Mouse (Mus musculus): ENCODE data around the gene Armc12.

GRCm38 (mm10) chr17:28581056-28581455, 50.5 kb downstream of the Armc12 start:
- no peak for TF ChIP-seq CTCF (IDR thresholded peaks at IDR 0.05; ENCODE audit: control insufficient read depth, insufficient read depth, insufficient read length)
- TF ChIP-seq MYOG (IDR thresholded peaks at IDR 0.05; ENCODE audit: control insufficient read depth, extremely low read depth, insufficient read length): no peak
- TF ChIP-seq MAX (IDR thresholded peaks at IDR 0.05): no peak
- no peak for TF ChIP-seq CEBPB (IDR thresholded peaks at IDR 0.05; ENCODE audit: low read depth)
- TF ChIP-seq USF1 (IDR thresholded peaks at IDR 0.05; ENCODE audit: low read depth): no peak

All from C2C12 (cell line).